Mouse (Mus musculus): ENCODE measurements at regions not wholly inside any gene's neighbourhood (a gene's known extent, or its start where the extent isn't known, plus 50 kb on each side); places are given as distances from the start of the nearest gene placed in this dataset.
A peak's percentile ranks its signal among the peaks of the same experiment; 100 is the strongest.

GRCm38 (mm10) chr1:155494347-155494746 is 63.6 kb upstream of the Acbd6 start:
- Histone ChIP-seq H3K4me3 (ENCODE audit: low read length) (no peak overlapping the region), H3K27me3 (ENCODE audit: insufficient read depth, low read length) (no peaks in the 10 kb centered on the region), H3K36me3 (ENCODE audit: insufficient read depth, low read length) (no peaks in the 10 kb centered on the region), H3K9ac (replicated peaks; ENCODE audit: low read length) (no peak overlapping the region), H3K9me3 (ENCODE audit: low read length) (no peaks in the 10 kb centered on the region), H3K27ac (no peak overlapping the region), H3K4me1 (ENCODE audit: insufficient read depth, low read length) (peaks cover 13% of the 10 kb centered on the region; the same call in 1 of the 2 replicates), H3K4me2 (ENCODE audit: low read depth, low read length) (no peak overlapping the region)
- TF ChIP-seq CTCF (IDR thresholded peaks at IDR 0.05; ENCODE audit: low read depth) = no peak
- WGBS = 79% methylated on average over 2 of the region's 2 CpGs
- ATAC-seq (no peak), DNase-seq (ENCODE audit: low spot score) (no peak)

GRCm38 (mm10) chr1:155499735-155500134 is 58.2 kb upstream of the Acbd6 start:
- no peaks in the 10 kb centered on the region for H3K27me3 ChIP-seq (ENCODE audit: insufficient read depth, low read length)
- ATAC-seq (no peak), DNase-seq (ENCODE audit: low spot score) (no peak)
- no peaks in the 10 kb centered on the region for H3K36me3 ChIP-seq (ENCODE audit: insufficient read depth, low read length)
- H3K4me3 ChIP-seq (ENCODE audit: low read length) = no peak overlapping the region
- no peaks in the 10 kb centered on the region for H3K4me1 ChIP-seq (ENCODE audit: insufficient read depth, low read length)
- H3K27ac ChIP-seq = no peak overlapping the region
- no peak for TF ChIP-seq CTCF (IDR thresholded peaks at IDR 0.05; ENCODE audit: low read depth)
- H3K4me2 ChIP-seq (ENCODE audit: low read depth, low read length) = no peak overlapping the region
- WGBS = 98% methylated on average over 1 of the region's 1 CpGs
- no peak overlapping the region for H3K9ac ChIP-seq (replicated peaks; ENCODE audit: low read length)
- H3K9me3 ChIP-seq (ENCODE audit: low read length) = no peaks in the 10 kb centered on the region

- H3K27ac ChIP-seq = no peak overlapping the region
- no peak overlapping the region for H3K4me3 ChIP-seq (ENCODE audit: low read length)
- no peaks in the 10 kb centered on the region for H3K27me3 ChIP-seq (ENCODE audit: insufficient read depth, low read length)
- H3K4me2 ChIP-seq (ENCODE audit: low read depth, low read length) = no peak overlapping the region
- H3K4me1 ChIP-seq (ENCODE audit: insufficient read depth, low read length) = no peaks in the 10 kb centered on the region
- H3K36me3 ChIP-seq (ENCODE audit: insufficient read depth, low read length) = no peaks in the 10 kb centered on the region
- DNase-seq (ENCODE audit: low spot score) = no peak
- ATAC-seq = no peak
- no peaks in the 10 kb centered on the region for H3K9me3 ChIP-seq (ENCODE audit: low read length)
- H3K9ac ChIP-seq (replicated peaks; ENCODE audit: low read length) = no peak overlapping the region
- TF ChIP-seq CTCF (IDR thresholded peaks at IDR 0.05; ENCODE audit: low read depth) = no peak
- WGBS = 37% methylated on average over 10 of the region's 10 CpGs
Observed at GRCm38 (mm10) chr1:155502867-155503266, 55.1 kb upstream of the Acbd6 start.

- H3K36me3 ChIP-seq (ENCODE audit: insufficient read depth, low read length) = no peaks in the 10 kb centered on the region
- no peak for ATAC-seq
- H3K4me2 ChIP-seq (ENCODE audit: low read depth, low read length) = no peak overlapping the region
- H3K4me1 ChIP-seq (ENCODE audit: insufficient read depth, low read length) = no peaks in the 10 kb centered on the region
- no peaks in the 10 kb centered on the region for H3K27me3 ChIP-seq (ENCODE audit: insufficient read depth, low read length)
- no peak overlapping the region for H3K4me3 ChIP-seq (ENCODE audit: low read length)
- no peaks in the 10 kb centered on the region for H3K9me3 ChIP-seq (ENCODE audit: low read length)
- no peak for TF ChIP-seq CTCF (IDR thresholded peaks at IDR 0.05; ENCODE audit: low read depth)
- DNase-seq (ENCODE audit: low spot score) = peak; percentile 21
- no peak overlapping the region for H3K27ac ChIP-seq
- H3K9ac ChIP-seq (replicated peaks; ENCODE audit: low read length) = no peak overlapping the region
- 40% methylated on average over 12 of the region's 12 CpGs for WGBS
Observed at GRCm38 (mm10) chr1:155504581-155505328, 53.2 kb upstream of the Acbd6 start.

GRCm38 (mm10) chr1:155505361-155506077 is 52.4 kb upstream of the Acbd6 start:
- TF ChIP-seq CTCF (IDR thresholded peaks at IDR 0.05; ENCODE audit: low read depth) = no peak
- Histone ChIP-seq H3K9me3 (ENCODE audit: low read length) (no peaks in the 10 kb centered on the region), H3K4me3 (ENCODE audit: low read length) (no peak overlapping the region), H3K27me3 (ENCODE audit: insufficient read depth, low read length) (no peaks in the 10 kb centered on the region), H3K27ac (no peak overlapping the region), H3K9ac (replicated peaks; ENCODE audit: low read length) (no peak overlapping the region), H3K4me1 (ENCODE audit: insufficient read depth, low read length) (no peaks in the 10 kb centered on the region), H3K4me2 (ENCODE audit: low read depth, low read length) (no peak overlapping the region), H3K36me3 (ENCODE audit: insufficient read depth, low read length) (no peaks in the 10 kb centered on the region)
- no peak for ATAC-seq
- WGBS = 59% methylated on average over 6 of the region's 6 CpGs
- no peak for DNase-seq (ENCODE audit: low spot score)

Measured in hindbrain, postnatal 0 days (tissue).